Mouse (Mus musculus) CD4-positive, CD25-positive, alpha-beta regulatory T cell, adult 9 weeks (primary cell): ENCODE measurements around the gene Ifnk. TPM values are rescaled to one million over a fixed set of nuclear protein-coding genes. Genes with fewer than 3 reads are reported as not detected.

ENCODE experiments used
- polyA plus RNA-seq: library from polyadenylated mRNA; unstranded; fragments of 100-300 nt; shearing (Covaris generic); gene quantifications from one replicate; pipeline ENCODE4 v1.2.1, GENCODE M21; 2017

Ifnk gene
- polyA plus RNA-seq, result not detected

GRCm38 (mm10) chr4:35151756-35152155 lies at the start of gene Ifnk:
Ifnk (plus strand) TSS chr4:35152056.

GRCm38 (mm10) chr4:35156751-35157611 lies 5.1 kb downstream of the Ifnk start, which contains the start of gene Mob3b:
Mob3b (minus strand) TSS chr4:35157484.

Other genes starting within 250 kb of the Ifnk start
- 8.4 TPM for gene Mob3b, start 5.4 kb downstream of the Ifnk start, polyA plus RNA-seq
- gene C9orf72, start 74.1 kb downstream of the Ifnk start, polyA plus RNA-seq, result 12.1 TPM